Mouse (Mus musculus) liver, embryonic 15.5 days (tissue): ENCODE measurements around the gene H2-DMb1. TPM values are rescaled to one million over a fixed set of nuclear protein-coding genes. Genes with fewer than 3 reads are reported as not detected.

Experiments
- ATAC-seq: fragments of 200-750 bp; cut with Nextera tagmentation; 2 replicates; pipeline ENCODE4 v1.8.0; 2017; ENCODE audit warnings: moderate number of reproducible peaks, mild to moderate bottlenecking, moderate library complexity; ENCODE audit not compliant: insufficient read depth
- H3K27ac ChIP-seq: fragments of 300-500 bp; sonication (generic); replicated peaks from 2 replicates; pipeline ENCODE4 v1.5.1; 2015; ENCODE audit warnings: mild to moderate bottlenecking, inconsistent platforms
- H3K27me3 ChIP-seq: fragments of 300-500 bp; sonication (generic); 2 replicates; pipeline ENCODE4 v1.6.1; 2015; ENCODE audit warnings: mild to moderate bottlenecking, inconsistent platforms
- H3K36me3 ChIP-seq: fragments of 300-500 bp; sonication (generic); replicated peaks from 2 replicates; pipeline ENCODE4 v1.6.1; 2015; ENCODE audit warnings: moderate library complexity, mild to moderate bottlenecking, inconsistent platforms
- H3K4me1 ChIP-seq: fragments of 300-500 bp; sonication (generic); replicated peaks from 2 replicates; pipeline ENCODE4 v1.6.1; 2015; ENCODE audit warnings: inconsistent platforms
- H3K4me2 ChIP-seq: fragments of 300-500 bp; sonication (generic); 2 replicates; pipeline ENCODE4 v1.6.1; 2015; ENCODE audit warnings: moderate library complexity, mild to moderate bottlenecking, inconsistent platforms
- H3K4me3 ChIP-seq: fragments of 300-500 bp; sonication (generic); replicated peaks from 2 replicates; pipeline ENCODE4 v1.5.1; 2015; ENCODE audit warnings: mild to moderate bottlenecking, inconsistent platforms
- H3K9ac ChIP-seq: fragments of 300-500 bp; sonication (generic); 2 replicates; pipeline ENCODE4 v1.6.1; 2015; ENCODE audit warnings: moderate library complexity, mild to moderate bottlenecking, inconsistent platforms
- H3K9me3 ChIP-seq: fragments of 300-500 bp; sonication (generic); replicated peaks from 2 replicates; pipeline ENCODE4 v1.6.1; 2016; ENCODE audit warnings: inconsistent platforms
- WGBS: fragments of 180-500 bp; shearing (Covaris S2); methylation state at CpG from one replicate; pipeline ENCODE4 v1.1.7; 2015; ENCODE audit warnings: mixed read lengths; ENCODE audit not compliant: insufficient replicate concordance; 5-methylcytosine and 5-hydroxymethylcytosine counted together
- polyA plus RNA-seq: library from polyadenylated mRNA; unstranded; fragments of >200 nt; fragmentation: Nextera tagmentation; extraction: Ambion mirVana; gene quantifications from 2 replicates; pipeline ENCODE4 v1.2.1, GENCODE M21; 2015

The H2-DMb1 gene
- polyA plus RNA-seq, 1 experiment from 2014 or later = 1.7 TPM

GRCm38 (mm10) chr17:34196491-34196890 is 43.6 kb downstream of the H2-DMb1 start:
- no peak for ATAC-seq
- peak overlapping the region; percentile 73 for H3K4me2 ChIP-seq
- H3K4me1 ChIP-seq = peaks cover 16% of the 10 kb centered on the region
- 9% methylated on average over 12 of the region's 12 CpGs for WGBS
- H3K36me3 ChIP-seq = no peaks in the 10 kb centered on the region
- H3K4me3 ChIP-seq = no peak overlapping the region
- H3K27ac ChIP-seq = no peak overlapping the region
- no peak overlapping the region for H3K9ac ChIP-seq
- H3K9me3 ChIP-seq = no peaks in the 10 kb centered on the region
- H3K27me3 ChIP-seq = peaks cover 69% of the 10 kb centered on the region

GRCm38 (mm10) chr17:34196941-34197894 is 44.3 kb downstream of the H2-DMb1 start, which contains the start of gene Psmb8:
Psmb8 (plus strand) TSS chr17:34197721.
- H3K4me3 ChIP-seq = peak within 1 kb of the TSS; percentile 58
- peaks cover 69% of the 10 kb centered on the region for H3K27me3 ChIP-seq
- no peak within 1 kb of the TSS for H3K27ac ChIP-seq
- peak within 1 kb of the TSS; percentile 35; the same call in 1 of the 2 replicates for H3K9ac ChIP-seq
- no peaks in the 10 kb centered on the region for H3K36me3 ChIP-seq
- peak within 1 kb of the TSS; percentile 73 for H3K4me2 ChIP-seq
- H3K9me3 ChIP-seq = no peaks in the 10 kb centered on the region
- ATAC-seq = peak; percentile 34; the same call in 1 of the 2 replicates
- 3% methylated on average over 41 of the region's 41 CpGs for WGBS
- peaks cover 16% of the 10 kb centered on the region for H3K4me1 ChIP-seq

GRCm38 (mm10) chr17:34197904-34198520 is 45.1 kb downstream of the H2-DMb1 start:
- peak overlapping the region; percentile 58 for H3K4me3 ChIP-seq
- H3K9me3 ChIP-seq = no peaks in the 10 kb centered on the region
- WGBS = under 1% methylated on average over 32 of the region's 32 CpGs
- peak overlapping the region; percentile 35; the same call in 1 of the 2 replicates for H3K9ac ChIP-seq
- H3K27ac ChIP-seq = no peak overlapping the region
- peak overlapping the region; percentile 73 for H3K4me2 ChIP-seq
- no peak for ATAC-seq
- H3K36me3 ChIP-seq = no peaks in the 10 kb centered on the region
- peaks cover 16% of the 10 kb centered on the region for H3K4me1 ChIP-seq
- H3K27me3 ChIP-seq = peaks cover 62% of the 10 kb centered on the region

- Histone ChIP-seq H3K4me3 (peak overlapping the region; percentile 58), H3K4me2 (peak overlapping the region; percentile 73), H3K9ac (peak overlapping the region; percentile 35; the same call in 1 of the 2 replicates), H3K27me3 (peaks cover 61% of the 10 kb centered on the region), H3K9me3 (no peaks in the 10 kb centered on the region), H3K4me1 (peaks cover 17% of the 10 kb centered on the region), H3K36me3 (no peaks in the 10 kb centered on the region), H3K27ac (no peak overlapping the region)
- 3% methylated on average over 11 of the region's 11 CpGs for WGBS
- no peak for ATAC-seq
Observed at GRCm38 (mm10) chr17:34198521-34198912, 45.6 kb downstream of the H2-DMb1 start.

GRCm38 (mm10) chr17:34199050-34199619 is 46.3 kb downstream of the H2-DMb1 start:
- H3K9me3 ChIP-seq = no peaks in the 10 kb centered on the region
- peaks cover 61% of the 10 kb centered on the region for H3K27me3 ChIP-seq
- ATAC-seq = no peak
- H3K4me1 ChIP-seq = peaks cover 23% of the 10 kb centered on the region
- H3K4me3 ChIP-seq = no peak overlapping the region
- WGBS = 61% methylated on average over 12 of the region's 12 CpGs
- peak overlapping the region; percentile 73 for H3K4me2 ChIP-seq
- H3K36me3 ChIP-seq = no peaks in the 10 kb centered on the region
- no peak overlapping the region for H3K9ac ChIP-seq
- H3K27ac ChIP-seq = no peak overlapping the region

- Histone ChIP-seq H3K36me3 (no peaks in the 10 kb centered on the region), H3K4me1 (peaks cover 27% of the 10 kb centered on the region), H3K4me2 (no peak overlapping the region), H3K27ac (no peak overlapping the region), H3K4me3 (no peak overlapping the region), H3K27me3 (peaks cover 54% of the 10 kb centered on the region), H3K9ac (no peak overlapping the region), H3K9me3 (no peaks in the 10 kb centered on the region)
- ATAC-seq = no peak
- WGBS = 75% methylated on average over 10 of the region's 10 CpGs
Observed at GRCm38 (mm10) chr17:34200047-34200446, 47.2 kb downstream of the H2-DMb1 start.

GRCm38 (mm10) chr17:34200772-34201505 is 48.1 kb downstream of the H2-DMb1 start:
- WGBS = 80% methylated on average over 16 of the region's 16 CpGs
- no peaks in the 10 kb centered on the region for H3K36me3 ChIP-seq
- H3K4me2 ChIP-seq = no peak overlapping the region
- H3K4me3 ChIP-seq = no peak overlapping the region
- H3K27ac ChIP-seq = no peak overlapping the region
- H3K9me3 ChIP-seq = no peaks in the 10 kb centered on the region
- no peak for ATAC-seq
- H3K4me1 ChIP-seq = peaks cover 36% of the 10 kb centered on the region
- no peak overlapping the region for H3K9ac ChIP-seq
- H3K27me3 ChIP-seq = peaks cover 45% of the 10 kb centered on the region

- no peak overlapping the region for H3K9ac ChIP-seq
- WGBS = 62% methylated on average over 7 of the region's 7 CpGs
- no peak overlapping the region for H3K4me2 ChIP-seq
- H3K4me1 ChIP-seq = peaks cover 37% of the 10 kb centered on the region
- no peak for ATAC-seq
- H3K36me3 ChIP-seq = no peaks in the 10 kb centered on the region
- no peaks in the 10 kb centered on the region for H3K9me3 ChIP-seq
- peaks cover 38% of the 10 kb centered on the region for H3K27me3 ChIP-seq
- no peak overlapping the region for H3K4me3 ChIP-seq
- no peak overlapping the region for H3K27ac ChIP-seq
Observed at GRCm38 (mm10) chr17:34201506-34202055, 48.7 kb downstream of the H2-DMb1 start.

- H3K4me3 ChIP-seq = no peak overlapping the region
- peaks cover 25% of the 10 kb centered on the region for H3K27me3 ChIP-seq
- H3K27ac ChIP-seq = no peak overlapping the region
- H3K9me3 ChIP-seq = no peaks in the 10 kb centered on the region
- 79% methylated on average over 4 of the region's 4 CpGs for WGBS
- no peak overlapping the region for H3K4me2 ChIP-seq
- H3K9ac ChIP-seq = no peak overlapping the region
- H3K36me3 ChIP-seq = no peaks in the 10 kb centered on the region
- H3K4me1 ChIP-seq = peaks cover 27% of the 10 kb centered on the region
- no peak for ATAC-seq
Observed at GRCm38 (mm10) chr17:34202760-34203442, 50.0 kb downstream of the H2-DMb1 start.

GRCm38 (mm10) chr17:34203444-34203843 is 50.6 kb downstream of the H2-DMb1 start, which contains the start of gene Tap2:
Tap2 (plus strand) TSS chr17:34203527.
- Histone ChIP-seq H3K4me2 (peak within 1 kb of the TSS; percentile 94), H3K4me3 (peak within 1 kb of the TSS; percentile 88), H3K27me3 (peaks cover 20% of the 10 kb centered on the region), H3K9me3 (no peaks in the 10 kb centered on the region), H3K9ac (peak within 1 kb of the TSS; percentile 77), H3K4me1 (peaks cover 27% of the 10 kb centered on the region), H3K27ac (peak within 1 kb of the TSS; percentile 67; the same call in 1 of the 2 replicates), H3K36me3 (no peaks in the 10 kb centered on the region)
- WGBS = 80% methylated on average over 5 of the region's 5 CpGs
- no peak for ATAC-seq
